8 mouse cellular contexts compared by ENCODE assay signal in genomic region chr4:116687041-116687440, GRCm38 (mm10). TPM values are rescaled to one million over a fixed set of nuclear protein-coding genes. Genes with fewer than 3 reads are reported as not detected.
DNase-seq lines count a peak whose midpoint lies in the region; ATAC-seq and TF ChIP-seq lines count a peak whose summit lies in the region.

No protein-coding gene starts in this region.

- no peak overlapping the region for H3K27ac ChIP-seq in heart, embryonic 10.5 days
- H3K27ac ChIP-seq in hindbrain, embryonic 10.5 days = no peak overlapping the region
- peak overlapping the region; percentile 87 for H3K27ac ChIP-seq in macrophage

- WGBS in heart, embryonic 10.5 days = 40% methylated on average over 1 of the region's 1 CpGs
- 41% methylated on average over 1 of the region's 1 CpGs for WGBS in hindbrain, embryonic 10.5 days
- WGBS in macrophage (ENCODE audit: missing documents) = 0% methylated on average over 1 of the region's 1 CpGs

- intact Hi-C loops in heart, postnatal 10 days (cut with DNase I) = no loop called here
- intact Hi-C loops in left cerebral cortex, postnatal 36 days (cut with DNase I) = loop anchor here (2.0 kb wide), 1 partner anchor 36 kb away; the partner anchor contains the start of gene Akr1a1

- H3K4me3 ChIP-seq in heart, embryonic 10.5 days = peak overlapping the region; percentile 84
- H3K4me3 ChIP-seq in G1E (ENCODE audit: low read depth, low read length) (peak overlapping the region; percentile 77), macrophage (ENCODE audit: inconsistent target) (peak overlapping the region; percentile 78)
- peak overlapping the region; percentile 80 for H3K4me3 ChIP-seq in hindbrain, embryonic 10.5 days

- H3K27me3 ChIP-seq in heart, embryonic 10.5 days (ENCODE audit: insufficient read depth, poor library complexity, severe bottlenecking) = no peaks in the 10 kb centered on the region
- no peaks in the 10 kb centered on the region for H3K27me3 ChIP-seq in G1E (ENCODE audit: insufficient read depth, low read length)
- H3K27me3 ChIP-seq in hindbrain, embryonic 10.5 days (ENCODE audit: insufficient read depth, poor library complexity, severe bottlenecking) = no peaks in the 10 kb centered on the region

- TF ChIP-seq CTCF in G1E (IDR thresholded peaks at IDR 0.05; ENCODE audit: low read depth, low read length) = no peak

- H3K4me1 ChIP-seq in heart, embryonic 10.5 days = peaks cover 15% of the 10 kb centered on the region
- peaks cover 67% of the 10 kb centered on the region for H3K4me1 ChIP-seq in G1E (ENCODE audit: insufficient read depth, low read depth, low read length)
- peaks cover 22% of the 10 kb centered on the region for H3K4me1 ChIP-seq in hindbrain, embryonic 10.5 days (replicated peaks)

- DNase-seq in heart, embryonic 10.5 days (ENCODE audit: low spot score) = no peak
- no peak for DNase-seq in heart, postnatal 10 days
- no peak for DNase-seq in G1E (ENCODE audit: low spot score)
- DNase-seq in hindbrain, embryonic 10.5 days (ENCODE audit: low spot score) = no peak
- no peak for DNase-seq in right cerebral cortex, adult 2 months (ENCODE audit: low spot score in 2 of 2)
- DNase-seq in layer of hippocampus, postnatal 36 days = no peak
- DNase-seq in left cerebral cortex, postnatal 36 days (ENCODE audit: low spot score in 2 of 2) = no peak

- peaks cover 72% of the 10 kb centered on the region for H3K79me2 ChIP-seq in macrophage (ENCODE audit: inconsistent target)

- no peaks in the 10 kb centered on the region for H3K9me3 ChIP-seq in heart, embryonic 10.5 days
- H3K9me3 ChIP-seq in G1E (replicated peaks) = no peaks in the 10 kb centered on the region
- no peaks in the 10 kb centered on the region for H3K9me3 ChIP-seq in hindbrain, embryonic 10.5 days

- H3K36me3 ChIP-seq in heart, embryonic 10.5 days = peaks cover 48% of the 10 kb centered on the region
- H3K36me3 ChIP-seq in G1E (replicated peaks) = peaks cover 50% of the 10 kb centered on the region
- peaks cover 49% of the 10 kb centered on the region for H3K36me3 ChIP-seq in hindbrain, embryonic 10.5 days
- peaks cover 26% of the 10 kb centered on the region for H3K36me3 ChIP-seq in macrophage (ENCODE audit: inconsistent target)

- ATAC-seq in G1E (ENCODE audit: extremely low read depth, insufficient number of reproducible peaks, low FRiP score, poor library complexity, severe bottlenecking) = no peak

RNA-seq across cellular contexts. Expression of gene Prdx1, which starts 1.7 kb away (rescaled TPM):
- polyA plus RNA-seq in heart, embryonic 10.5 days (2016; fragmentation: Nextera tagmentation; extraction: Ambion mirVana) = 1,191 and 1,224 TPM in 2 replicates
- total RNA-seq in heart, postnatal 10 days (2021) = 100 to 1,000 TPM; 420 to 430 TPM
- total RNA-seq in G1E (2014; fragmentation: Nextera tagmentation) (113 and 129 TPM in 2 replicates), G1E (2017) (298 and 303 TPM in 2 replicates)
- polyA plus RNA-seq in G1E (2012) (14.8 and 16.1 TPM in 2 replicates), macrophage (2018) (1,330 to 1,969 TPM (median 1,907 TPM) in 3 replicates)
- polyA plus RNA-seq in hindbrain, embryonic 10.5 days (2016; fragmentation: Nextera tagmentation; extraction: Ambion mirVana) = 1,211 and 1,387 TPM in 2 replicates
- 100 to 1,000 TPM in 24 of 26 experiments, 10 to 100 TPM in 2; 89.0 to 603 (median 253) TPM for total RNA-seq in macrophage (2018; cell fraction: chromatin; rRNA removed)
- 1,000 to 10,000 TPM in 13 of 26 experiments, 100 to 1,000 TPM in 13; 721 to 1,615 (median 996) TPM for total RNA-seq in macrophage (2018; cell fraction: cytosol; rRNA removed)
- total RNA-seq in macrophage (2018; cell fraction: nucleus; rRNA removed) = 100 to 1,000 TPM in 25 of 26 experiments, 10 to 100 TPM in 1; 85.1 to 546 (median 313) TPM
- total RNA-seq in layer of hippocampus, postnatal 36 days (2021) = 100 to 1,000 TPM; 148 to 168 TPM
- total RNA-seq in left cerebral cortex, postnatal 36 days (2021) = 100 to 1,000 TPM; 135 to 160 TPM

RNA-seq across cellular contexts. Expression of gene Mmachc, which starts 21.2 kb away (rescaled TPM):
- polyA plus RNA-seq in heart, embryonic 10.5 days (2016; fragmentation: Nextera tagmentation; extraction: Ambion mirVana) = 33.6 and 37.0 TPM in 2 replicates
- 10 to 100 TPM; 32.8 to 40.0 TPM for total RNA-seq in heart, postnatal 10 days (2021)
- total RNA-seq in G1E (2014; fragmentation: Nextera tagmentation) (48.9 and 53.1 TPM in 2 replicates), G1E (2017) (13.9 and 19.6 TPM in 2 replicates)
- polyA plus RNA-seq in G1E (2012) (1.6 and 1.8 TPM in 2 replicates), macrophage (2018) (5.1 to 10.4 TPM (median 9.4 TPM) in 3 replicates)
- polyA plus RNA-seq in hindbrain, embryonic 10.5 days (2016; fragmentation: Nextera tagmentation; extraction: Ambion mirVana) = 38.0 and 40.5 TPM in 2 replicates
- total RNA-seq in macrophage (2018; cell fraction: chromatin; rRNA removed) = 1 to 10 TPM in 8 of 26 experiments, under 1 TPM in 7, not detected in 11; 0.34 to 3.6 (median 1.5) TPM
- 10 to 100 TPM in 1 of 26 experiments, 1 to 10 TPM in 25; 4.2 to 10.0 (median 6.3) TPM for total RNA-seq in macrophage (2018; cell fraction: cytosol; rRNA removed)
- 1 to 10 TPM in 19 of 26 experiments, under 1 TPM in 6, not detected in 1; 0.50 to 8.3 (median 1.7) TPM for total RNA-seq in macrophage (2018; cell fraction: nucleus; rRNA removed)
- total RNA-seq in layer of hippocampus, postnatal 36 days (2021) = 10 to 100 TPM; 16.1 to 18.3 TPM
- 10 to 100 TPM; 17.5 TPM for total RNA-seq in left cerebral cortex, postnatal 36 days (2021)

RNA-seq across cellular contexts. Expression of gene Ccdc163, which starts 21.3 kb away (rescaled TPM):
- 21.2 and 23.2 TPM in 2 replicates for polyA plus RNA-seq in heart, embryonic 10.5 days (2016; fragmentation: Nextera tagmentation; extraction: Ambion mirVana)
- total RNA-seq in heart, postnatal 10 days (2021) = 1 to 10 TPM; 8.3 to 9.1 TPM
- 25.6 and 44.0 TPM in 2 replicates for total RNA-seq in G1E (2014; fragmentation: Nextera tagmentation)
- total RNA-seq in G1E (2017) = 20.4 and 28.5 TPM in 2 replicates
- 2.6 and 4.0 TPM in 2 replicates for polyA plus RNA-seq in G1E (2012)
- 33.1 and 37.4 TPM in 2 replicates for polyA plus RNA-seq in hindbrain, embryonic 10.5 days (2016; fragmentation: Nextera tagmentation; extraction: Ambion mirVana)
- 100 to 1,000 TPM in 1 of 26 experiments, 10 to 100 TPM in 25; 30.6 to 103 (median 65.3) TPM for total RNA-seq in macrophage (2018; cell fraction: chromatin; rRNA removed)
- 10 to 100 TPM in 22 of 26 experiments, 1 to 10 TPM in 4; 8.1 to 23.9 (median 12.8) TPM for total RNA-seq in macrophage (2018; cell fraction: cytosol; rRNA removed)
- total RNA-seq in macrophage (2018; cell fraction: nucleus; rRNA removed) = 10 to 100 TPM; 26.0 to 80.4 (median 57.5) TPM
- 7.9 to 32.9 TPM (median 10.8 TPM) in 3 replicates for polyA plus RNA-seq in macrophage (2018)
- total RNA-seq in layer of hippocampus, postnatal 36 days (2021) = 1 to 10 TPM; 2.8 to 5.3 TPM
- total RNA-seq in left cerebral cortex, postnatal 36 days (2021) = 1 to 10 TPM; 4.6 to 5.1 TPM

RNA-seq across cellular contexts. Expression of gene Tesk2, which starts 33.7 kb away (rescaled TPM):
- polyA plus RNA-seq in heart, embryonic 10.5 days (2016; fragmentation: Nextera tagmentation; extraction: Ambion mirVana) = 3.2 and 5.1 TPM in 2 replicates
- 1 to 10 TPM; 1.7 to 2.1 TPM for total RNA-seq in heart, postnatal 10 days (2021)
- total RNA-seq in G1E (2014; fragmentation: Nextera tagmentation) = 5.1 and 6.6 TPM in 2 replicates
- total RNA-seq in G1E (2017) = 4.8 TPM in 2 replicates
- 1.3 and 1.5 TPM in 2 replicates for polyA plus RNA-seq in G1E (2012)
- 7.7 and 8.1 TPM in 2 replicates for polyA plus RNA-seq in hindbrain, embryonic 10.5 days (2016; fragmentation: Nextera tagmentation; extraction: Ambion mirVana)
- total RNA-seq in macrophage (2018; cell fraction: chromatin; rRNA removed) = 10 to 100 TPM in 20 of 26 experiments, 1 to 10 TPM in 6; 3.4 to 25.8 (median 14.1) TPM
- total RNA-seq in macrophage (2018; cell fraction: cytosol; rRNA removed) = 1 to 10 TPM; 3.1 to 9.4 (median 5.5) TPM
- total RNA-seq in macrophage (2018; cell fraction: nucleus; rRNA removed) = 10 to 100 TPM in 8 of 26 experiments, 1 to 10 TPM in 18; 3.7 to 21.1 (median 7.0) TPM
- 3.1 to 8.1 TPM (median 7.1 TPM) in 3 replicates for polyA plus RNA-seq in macrophage (2018)
- total RNA-seq in layer of hippocampus, postnatal 36 days (2021) = 1 to 10 TPM; 4.1 to 5.0 TPM
- 1 to 10 TPM; 4.8 to 5.4 TPM for total RNA-seq in left cerebral cortex, postnatal 36 days (2021)

RNA-seq across cellular contexts. Expression of gene Akr1a1, which starts 35.6 kb away (rescaled TPM):
- 664 and 694 TPM in 2 replicates for polyA plus RNA-seq in heart, embryonic 10.5 days (2016; fragmentation: Nextera tagmentation; extraction: Ambion mirVana)
- 100 to 1,000 TPM; 419 to 457 TPM for total RNA-seq in heart, postnatal 10 days (2021)
- total RNA-seq in G1E (2014; fragmentation: Nextera tagmentation) (361 and 367 TPM in 2 replicates), G1E (2017) (830 and 919 TPM in 2 replicates)
- polyA plus RNA-seq in G1E (2012) (138 and 154 TPM in 2 replicates), macrophage (2018) (1,138 to 1,978 TPM (median 1,711 TPM) in 3 replicates)
- polyA plus RNA-seq in hindbrain, embryonic 10.5 days (2016; fragmentation: Nextera tagmentation; extraction: Ambion mirVana) = 559 and 600 TPM in 2 replicates
- 100 to 1,000 TPM in 24 of 26 experiments, 10 to 100 TPM in 2; 83.3 to 459 (median 260) TPM for total RNA-seq in macrophage (2018; cell fraction: chromatin; rRNA removed)
- 1,000 to 10,000 TPM; 1,790 to 2,654 (median 2,221) TPM for total RNA-seq in macrophage (2018; cell fraction: cytosol; rRNA removed)
- 1,000 to 10,000 TPM in 2 of 26 experiments, 100 to 1,000 TPM in 24; 276 to 1,128 (median 644) TPM for total RNA-seq in macrophage (2018; cell fraction: nucleus; rRNA removed)
- total RNA-seq in layer of hippocampus, postnatal 36 days (2021) = 100 to 1,000 TPM; 372 to 396 TPM
- 100 to 1,000 TPM; 380 to 465 TPM for total RNA-seq in left cerebral cortex, postnatal 36 days (2021)
